Comparison of ENCODE assay signal across 13 mouse cellular contexts in the genomic region with DNA sequence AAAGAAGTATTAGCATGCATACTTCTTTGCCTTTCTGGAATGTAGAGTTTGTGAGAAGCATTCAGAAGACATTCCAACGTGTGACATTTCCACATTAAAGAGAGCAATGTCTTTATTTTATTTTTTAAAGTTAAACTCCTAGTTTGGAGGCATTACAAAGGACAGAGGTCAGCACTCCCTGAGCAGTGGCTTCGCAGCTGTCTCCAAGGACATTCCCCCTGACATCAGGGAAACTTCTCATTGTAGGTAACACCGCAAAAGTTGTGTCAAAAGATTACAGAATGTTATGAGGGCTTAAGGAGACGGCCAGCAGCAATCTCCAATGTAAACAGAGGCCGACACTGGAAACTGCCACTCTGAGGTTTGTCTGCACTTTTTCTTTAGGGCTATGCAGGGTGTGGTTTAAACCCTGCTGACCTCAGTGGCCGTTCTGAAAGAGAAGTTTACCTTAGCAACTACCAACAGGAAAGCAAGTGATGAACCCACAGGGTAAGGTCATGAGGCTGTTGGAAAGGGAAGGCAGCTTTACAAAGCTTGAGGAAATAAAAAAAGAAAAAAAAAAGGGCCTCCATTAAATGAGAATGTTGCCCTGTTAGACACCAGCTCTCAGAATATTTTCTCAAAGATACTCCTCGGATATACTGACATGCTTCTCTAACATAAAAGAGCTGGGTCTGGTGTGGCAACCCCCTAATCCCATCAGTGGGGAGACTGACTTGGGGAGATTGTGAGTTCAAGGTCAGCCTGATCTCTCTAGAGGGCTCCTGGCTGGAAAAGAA. TPM values are rescaled to one million over a fixed set of nuclear protein-coding genes. Genes with fewer than 3 reads are reported as not detected.
DNase-seq lines count a peak whose midpoint lies in the region; ATAC-seq and TF ChIP-seq lines count a peak whose summit lies in the region.
"Had no signal": no experiment of that assay in that cellular context is flagged by ENCODE, and none has a peak within 500 bp of the region (broad histone marks: within the 10 kb centered on the region; RNA-seq: fewer than 3 reads in every experiment).

No protein-coding gene starts in this region.

- no peak overlapping the region for H3ac ChIP-seq in C2C12 (ENCODE audit: control insufficient read depth, insufficient read length, low read depth)

- 24% methylated on average over 7 of the region's 7 CpGs for WGBS in heart, postnatal 0 days
- 34% methylated on average over 7 of the region's 7 CpGs for WGBS in midbrain, embryonic 13.5 days

- TF ChIP-seq EP300 in heart, postnatal 0 days (IDR thresholded peaks at IDR 0.05; ENCODE audit: low read depth): no peak

- intact Hi-C loops in heart, postnatal 10 days (cut with DNase I): no loop called here

- H3K9ac ChIP-seq in heart, postnatal 0 days (replicated peaks; ENCODE audit: low read depth, low read length): no peak overlapping the region
- H3K9ac ChIP-seq in midbrain, embryonic 13.5 days (replicated peaks): no peak overlapping the region
- H3K9ac ChIP-seq: embryonic facial prominence, embryonic 13.5 days; kidney, embryonic 15.5 days; liver, embryonic 13.5 days had no signal

- 0 out of 2 replicates have a peak, but pooled peaks have one; percentile 30 for ATAC-seq in heart, postnatal 0 days (ENCODE audit: insufficient read depth, low read depth)
- ATAC-seq in midbrain, embryonic 13.5 days: peak; percentile 59

- 0 out of 2 replicates have a peak overlapping the region, but pooled peaks have one; percentile 15 for H3K27ac ChIP-seq in heart, postnatal 0 days (ENCODE audit: low read depth)
- H3K27ac ChIP-seq in midbrain, embryonic 13.5 days: peak overlapping the region; percentile 72
- H3K27ac ChIP-seq: embryonic facial prominence, embryonic 13.5 days; kidney, embryonic 15.5 days; liver, embryonic 13.5 days had no signal

- TF ChIP-seq CTCF in heart, postnatal 0 days (IDR thresholded peaks at IDR 0.05; ENCODE audit: low read depth): no peak
- TF ChIP-seq CTCF in C2C12 (IDR thresholded peaks at IDR 0.05; ENCODE audit: control insufficient read depth, insufficient read depth, insufficient read length): no peak

- DNase-seq in heart, postnatal 0 days (ENCODE audit: low spot score): peak; percentile 12
- no peak for DNase-seq in heart, postnatal 10 days
- DNase-seq in embryo, embryonic 11 days: peak; percentile 16
- DNase-seq in gastrocnemius, postnatal 4 days (ENCODE audit: low spot score in 2 of 2): no peak
- no peak for DNase-seq in layer of hippocampus, adult 18-20 months (ENCODE audit: low spot score in 2 of 2)
- DNase-seq: cerebellum, adult 18-20 months; liver, embryonic 13.5 days; right cerebral cortex, adult 18-20 months; thymus, postnatal 25 days had no signal

- H3K79me3 ChIP-seq in C2C12 (ENCODE audit: low read depth): no peaks in the 10 kb centered on the region

- H3K9me3 ChIP-seq in heart, postnatal 0 days (replicated peaks; ENCODE audit: control insufficient read depth, low read length): no peaks in the 10 kb centered on the region
- H3K9me3 ChIP-seq in midbrain, embryonic 13.5 days: no peaks in the 10 kb centered on the region
- H3K9me3 ChIP-seq: embryonic facial prominence, embryonic 13.5 days; kidney, embryonic 15.5 days; liver, embryonic 13.5 days had no signal

- H3K4me3 ChIP-seq in heart, postnatal 0 days (ENCODE audit: low read depth, low read length): no peak overlapping the region
- no peak overlapping the region for H3K4me3 ChIP-seq in C2C12 (ENCODE audit: insufficient read depth, poor library complexity, severe bottlenecking)
- no peak overlapping the region for H3K4me3 ChIP-seq in midbrain, embryonic 13.5 days (replicated peaks)
- H3K4me3 ChIP-seq: embryonic facial prominence, embryonic 13.5 days; kidney, embryonic 15.5 days; liver, embryonic 13.5 days had no signal

- no peaks in the 10 kb centered on the region for H3K79me2 ChIP-seq in C2C12 (ENCODE audit: control insufficient read depth, insufficient read depth)

- H3K4me1 ChIP-seq in heart, postnatal 0 days (ENCODE audit: control insufficient read depth, insufficient read depth): no peaks in the 10 kb centered on the region
- peaks cover 15% of the 10 kb centered on the region for H3K4me1 ChIP-seq in midbrain, embryonic 13.5 days (replicated peaks)
- H3K4me1 ChIP-seq: liver, embryonic 13.5 days had no signal

- H3K36me3 ChIP-seq in heart, postnatal 0 days (replicated peaks; ENCODE audit: control insufficient read depth, insufficient read depth, low read length): no peaks in the 10 kb centered on the region
- H3K36me3 ChIP-seq in C2C12 (ENCODE audit: control insufficient read depth, insufficient read depth): no peaks in the 10 kb centered on the region
- H3K36me3 ChIP-seq in midbrain, embryonic 13.5 days: no peaks in the 10 kb centered on the region
- H3K36me3 ChIP-seq: embryonic facial prominence, embryonic 13.5 days; kidney, embryonic 15.5 days; liver, embryonic 13.5 days had no signal

- no peaks in the 10 kb centered on the region for H3K27me3 ChIP-seq in heart, postnatal 0 days (ENCODE audit: control insufficient read depth, insufficient read depth, low read length)
- no peaks in the 10 kb centered on the region for H3K27me3 ChIP-seq in C2C12 (ENCODE audit: control insufficient read depth, insufficient read depth, insufficient read length)
- no peaks in the 10 kb centered on the region for H3K27me3 ChIP-seq in midbrain, embryonic 13.5 days
- H3K27me3 ChIP-seq: embryonic facial prominence, embryonic 13.5 days; kidney, embryonic 15.5 days; liver, embryonic 13.5 days had no signal

- no peak overlapping the region for H3K4me2 ChIP-seq in heart, postnatal 0 days (ENCODE audit: low read depth, low read length)
- H3K4me2 ChIP-seq in midbrain, embryonic 13.5 days (replicated peaks): no peak overlapping the region
- H3K4me2 ChIP-seq: embryonic facial prominence, embryonic 13.5 days; kidney, embryonic 15.5 days; liver, embryonic 13.5 days had no signal

TF ChIP-seq in C2C12, 6 proteins besides CTCF, POLR2A, EP300 and RAD21:
- TF ChIP-seq MYOD1 (IDR thresholded peaks at IDR 0.05; ENCODE audit: control insufficient read depth, insufficient read length, low read depth): peak; percentile 68
- no peak for TF ChIP-seq USF1 (IDR thresholded peaks at IDR 0.05; ENCODE audit: low read depth)
- no peak for TF ChIP-seq MAX (IDR thresholded peaks at IDR 0.05)
- no peak for TF ChIP-seq MYOG (IDR thresholded peaks at IDR 0.05; ENCODE audit: control insufficient read depth, extremely low read depth, insufficient read length)
- no peak for TF ChIP-seq CEBPB (IDR thresholded peaks at IDR 0.05; ENCODE audit: low read depth)
- no peak for TF ChIP-seq FOSL1 (IDR thresholded peaks at IDR 0.05; ENCODE audit: insufficient read depth, low read length, poor library complexity, severe bottlenecking)

RNA-seq across cellular contexts. Expression of a gene that starts 60.0 kb away (rescaled TPM):
- total RNA-seq in heart, postnatal 0 days (2014; rRNA removed; ENCODE audit: low replicate concordance): 2.2 and 2.8 TPM in 2 replicates
- 1.1 and 1.5 TPM in 2 replicates for polyA plus RNA-seq in heart, postnatal 0 days (2015; fragmentation: Nextera tagmentation; extraction: Ambion mirVana)
- total RNA-seq in heart, postnatal 10 days (2021): 1 to 10 TPM; 3.8 to 4.4 TPM
- 0.77 TPM for polyA plus RNA-seq in C2C12 (2012; fragmentation: generic; extraction: Trizol)
- 1.4 and 1.6 TPM in 2 replicates for polyA plus RNA-seq in midbrain, embryonic 13.5 days (2015; fragmentation: Nextera tagmentation; extraction: Ambion mirVana)
- total RNA-seq in gastrocnemius, postnatal 4 days (2021): 1 to 10 TPM; 2.9 to 3.3 TPM
- under 1 TPM; 0.68 to 0.79 TPM for total RNA-seq in layer of hippocampus, adult 18-20 months (2021)

Comparison
In these comparisons a context has a peak if more than half of its experiments do, and no peak if none do; other contexts are left out.
1. DNase-seq: peak in heart, postnatal 0 days (single experiment) and embryo, embryonic 11 days (single experiment); none in heart, postnatal 10 days (0 of 2), gastrocnemius, postnatal 4 days (0 of 2) and layer of hippocampus, adult 18-20 months (0 of 2).